Mouse (Mus musculus) embryonic facial prominence, embryonic 14.5 days (tissue): ENCODE measurements around the gene Dcxr. TPM values are rescaled to one million over a fixed set of nuclear protein-coding genes. Genes with fewer than 3 reads are reported as not detected.
"Not testable (repeated sequence)": the region's sequence is repeated elsewhere in the genome, so short reads cannot be mapped to it uniquely, and the experiment has no call there.

Experiments used
- ATAC-seq: fragments of 200-750 bp; cut with Nextera tagmentation; 2 replicates; pipeline ENCODE4 v1.8.0; 2017; ENCODE audit warnings: low read depth, moderate number of reproducible peaks, moderate TSS enrichment
- DNase-seq: peaks from one replicate; pipeline ENCODE4 v3.0.0-alpha.2; 2015; ENCODE audit warnings: low spot score
- H3K27ac ChIP-seq: fragments of 300-500 bp; sonication (generic); replicated peaks from 2 replicates; pipeline ENCODE4 v1.5.1; 2014; ENCODE audit warnings: low read depth, mild to moderate bottlenecking, low read length, moderate library complexity
- H3K27me3 ChIP-seq: fragments of 300-500 bp; sonication (generic); replicated peaks from 2 replicates; pipeline ENCODE4 v1.6.1; 2014; ENCODE audit warnings: low read length; ENCODE audit not compliant: control insufficient read depth, insufficient read depth
- H3K36me3 ChIP-seq: fragments of 300-500 bp; sonication (generic); 2 replicates; pipeline ENCODE4 v1.6.1; 2014; ENCODE audit warnings: low read length, mixed read lengths; ENCODE audit not compliant: control insufficient read depth, insufficient read depth
- H3K4me1 ChIP-seq: fragments of 300-500 bp; sonication (generic); 2 replicates; pipeline ENCODE4 v1.6.1; 2014; ENCODE audit warnings: antibody characterized with exemption, low read length; ENCODE audit not compliant: control insufficient read depth, insufficient read depth
- H3K4me2 ChIP-seq: fragments of 300-500 bp; sonication (generic); 2 replicates; pipeline ENCODE4 v1.6.1; 2014; ENCODE audit warnings: low read depth, mild to moderate bottlenecking, low read length, moderate library complexity, mixed read lengths
- H3K4me3 ChIP-seq: fragments of 300-500 bp; sonication (generic); 2 replicates; pipeline ENCODE4 v1.5.1; 2014; ENCODE audit warnings: low read depth, mild to moderate bottlenecking, low read length
- H3K9ac ChIP-seq: fragments of 300-500 bp; sonication (generic); 2 replicates; pipeline ENCODE4 v1.6.1; 2014; ENCODE audit warnings: low read depth, mild to moderate bottlenecking, low read length, moderate library complexity, mixed read lengths
- H3K9me3 ChIP-seq: fragments of 300-500 bp; sonication (generic); 2 replicates; pipeline ENCODE4 v1.6.1; 2016; ENCODE audit warnings: low read length; ENCODE audit not compliant: control insufficient read depth
- WGBS: fragments of 180-500 bp; shearing (Covaris S2); extraction: QIAGEN DNeasy Blood & Tissue Kit; methylation state at CpG from one replicate; pipeline ENCODE4 v1.1.7; 2014; 5-methylcytosine and 5-hydroxymethylcytosine counted together
- polyA plus RNA-seq: library from polyadenylated mRNA; unstranded; fragments of >200 nt; fragmentation: Nextera tagmentation; extraction: Ambion mirVana; gene quantifications from 2 replicates; pipeline ENCODE4 v1.2.1, GENCODE M21; 2014

Gene Dcxr
- polyA plus RNA-seq, 1 experiment from 2014 or later, result 27.0 TPM

GRCm38 (mm10) chr11:120733521-120733920 is 6.4 kb upstream of the Dcxr start:
- WGBS, result 39% methylated on average over 6 of the region's 6 CpGs
- peaks cover 6% of the 10 kb centered on the region; the same call in 1 of the 2 replicates for H3K4me1 ChIP-seq
- DNase-seq (peak; percentile 77), ATAC-seq (no peak)
- H3K36me3 ChIP-seq, result no peaks in the 10 kb centered on the region
- H3K9me3 ChIP-seq, result no peaks in the 10 kb centered on the region
- no peak overlapping the region for H3K4me3 ChIP-seq
- no peak overlapping the region for H3K9ac ChIP-seq
- H3K27ac ChIP-seq, result no peak overlapping the region
- no peak overlapping the region for H3K4me2 ChIP-seq
- H3K27me3 ChIP-seq, result no peaks in the 10 kb centered on the region

- ATAC-seq (peak; percentile 38; the same call in 1 of the 2 replicates), DNase-seq (peak; percentile 81)
- H3K36me3 ChIP-seq, result no peaks in the 10 kb centered on the region
- H3K27ac ChIP-seq, result peak within 1 kb of the TSS; percentile 52; the same call in 1 of the 2 replicates
- no peak within 1 kb of the TSS for H3K4me3 ChIP-seq
- WGBS, result 57% methylated on average over 12 of the region's 12 CpGs
- peaks cover 6% of the 10 kb centered on the region; the same call in 1 of the 2 replicates for H3K4me1 ChIP-seq
- peak within 1 kb of the TSS; percentile 12 for H3K4me2 ChIP-seq
- no peaks in the 10 kb centered on the region for H3K9me3 ChIP-seq
- no peak within 1 kb of the TSS for H3K9ac ChIP-seq
- no peaks in the 10 kb centered on the region for H3K27me3 ChIP-seq
Measured at GRCm38 (mm10) chr11:120731858-120732680, 5.0 kb upstream of the Dcxr start, which contains the start of gene Cbr2. Gene Cbr2 (minus strand): TSS chr11:120732114.

- 93% methylated on average over 1 of the region's 1 CpGs for WGBS
- Histone ChIP-seq H3K9ac (no peak overlapping the region), H3K27ac (no peak overlapping the region), H3K27me3 (no peaks in the 10 kb centered on the region), H3K36me3 (no peaks in the 10 kb centered on the region), H3K9me3 (no peaks in the 10 kb centered on the region), H3K4me1 (peaks cover 11% of the 10 kb centered on the region; the same call in 1 of the 2 replicates), H3K4me2 (peak overlapping the region; percentile 12), H3K4me3 (no peak overlapping the region)
- DNase-seq (no peak), ATAC-seq (no peak)
Measured at GRCm38 (mm10) chr11:120731395-120731794, 4.3 kb upstream of the Dcxr start.

- Histone ChIP-seq H3K27me3 (no peaks in the 10 kb centered on the region), H3K4me2 (no peak overlapping the region), H3K27ac (no peak overlapping the region), H3K4me1 (peaks cover 13% of the 10 kb centered on the region; the same call in 1 of the 2 replicates), H3K9ac (no peak overlapping the region), H3K4me3 (no peak overlapping the region), H3K36me3 (no peaks in the 10 kb centered on the region), H3K9me3 (no peaks in the 10 kb centered on the region)
- DNase-seq (no peak), ATAC-seq (no peak)
- 90% methylated on average over 10 of the region's 10 CpGs for WGBS
Measured at GRCm38 (mm10) chr11:120730331-120730870, 3.3 kb upstream of the Dcxr start.

- not testable (repeated sequence) for H3K4me3 ChIP-seq, H3K9ac ChIP-seq, H3K36me3 ChIP-seq, H3K27me3 ChIP-seq, H3K9me3 ChIP-seq, H3K27ac ChIP-seq, ATAC-seq
- Histone ChIP-seq H3K4me2 (peak overlapping the region; percentile 41), H3K4me1 (peaks cover 13% of the 10 kb centered on the region; the same call in 1 of the 2 replicates)
- peak; percentile 73 for DNase-seq
- WGBS, result 3% methylated on average over 17 of the region's 21 CpGs
Measured at GRCm38 (mm10) chr11:120729432-120730050, 2.5 kb upstream of the Dcxr start.

- no peak for ATAC-seq
- no peaks in the 10 kb centered on the region for H3K27me3 ChIP-seq
- WGBS, result 75% methylated on average over 11 of the region's 11 CpGs
- H3K4me1 ChIP-seq, result peaks cover 13% of the 10 kb centered on the region; the same call in 1 of the 2 replicates
- 0 out of 2 replicates have a peak overlapping the region, but pooled peaks have one; percentile 41 for H3K4me2 ChIP-seq
- no peak overlapping the region for H3K27ac ChIP-seq
- H3K9ac ChIP-seq, result no peak overlapping the region
- H3K9me3 ChIP-seq, result no peaks in the 10 kb centered on the region
- 0 out of 2 replicates have a peak, but pooled peaks cover 5% of the 10 kb centered on the region for H3K36me3 ChIP-seq
- DNase-seq, result no peak
- no peak overlapping the region for H3K4me3 ChIP-seq
Measured at GRCm38 (mm10) chr11:120728530-120729240, 1.6 kb upstream of the Dcxr start.

GRCm38 (mm10) chr11:120727564-120727963 is 483 bp upstream of the Dcxr start:
- DNase-seq, result no peak
- Histone ChIP-seq H3K4me1 (peaks cover 13% of the 10 kb centered on the region; the same call in 1 of the 2 replicates), H3K9ac (no peak overlapping the region), H3K4me2 (peak overlapping the region; percentile 95), H3K4me3 (no peak overlapping the region), H3K27me3 (no peaks in the 10 kb centered on the region), H3K36me3 (0 out of 2 replicates have a peak, but pooled peaks cover 5% of the 10 kb centered on the region), H3K27ac (no peak overlapping the region), H3K9me3 (no peaks in the 10 kb centered on the region)
- ATAC-seq, result no peak
- WGBS, result 72% methylated on average over 10 of the region's 12 CpGs
